Mouse (Mus musculus) cerebellum, adult 2 months (tissue): Measurements from ENCODE around the gene Arhgef3. TPM values are rescaled to one million over a fixed set of nuclear protein-coding genes. Genes with fewer than 3 reads are reported as not detected.

ENCODE experiments used
- DNase-seq, 2 experiments: peaks; one replicate each; pipeline ENCODE4 v3.0.0; 2021
- H3K27ac ChIP-seq: fragments of 200-500 bp; 2 replicates; pipeline ENCODE4 v1.5.1; 2012; ENCODE audit warnings: low read length, control low read depth, inconsistent platforms; ENCODE audit not compliant: insufficient read depth
- H3K27me3 ChIP-seq: fragments of 200-500 bp; 2 replicates; pipeline ENCODE4 v1.6.1; 2012; ENCODE audit warnings: inconsistent platforms, mild to moderate bottlenecking, low read length, moderate library complexity; ENCODE audit not compliant: control insufficient read depth, insufficient read depth
- H3K4me1 ChIP-seq: fragments of 200-500 bp; 2 replicates; pipeline ENCODE4 v1.6.1; 2011; ENCODE audit warnings: low read length; ENCODE audit not compliant: control insufficient read depth, insufficient read depth
- H3K4me3 ChIP-seq: fragments of 200-500 bp; replicated peaks from 2 replicates; pipeline ENCODE3; 2011; ENCODE audit warnings: mild to moderate bottlenecking, low read depth, low read length, control low read depth; ENCODE audit not compliant: insufficient read depth
- CTCF ChIP-seq: fragments of 200-500 bp; IDR thresholded peaks from 2 replicates; pipeline ENCODE4 v1.5.1; 2011; ENCODE audit warnings: low read depth, mild to moderate bottlenecking, control low read depth, low read length, moderate library complexity, borderline replicate concordance; ENCODE audit not compliant: insufficient read depth
- POLR2A ChIP-seq: fragments of 200-500 bp; IDR thresholded peaks from 2 replicates; pipeline ENCODE4 v1.6.1; 2011; ENCODE audit warnings: low read length, control low read depth, borderline replicate concordance; ENCODE audit not compliant: insufficient read depth
- WGBS: fragments of 180-500 bp; shearing (Covaris S2); methylation state at CpG from one replicate; pipeline ENCODE4 v1.1.7; 2018; 5-methylcytosine and 5-hydroxymethylcytosine counted together
- polyA plus RNA-seq: library from polyadenylated mRNA; depleted of rRNA; stranded (reverse); fragments of >200 nt; gene quantifications from 2 replicates; pipeline ENCODE4 v1.2.3, GENCODE M21; 2012

Gene Arhgef3
- polyA plus RNA-seq, 1 experiment: 54.8 TPM

DNA sequence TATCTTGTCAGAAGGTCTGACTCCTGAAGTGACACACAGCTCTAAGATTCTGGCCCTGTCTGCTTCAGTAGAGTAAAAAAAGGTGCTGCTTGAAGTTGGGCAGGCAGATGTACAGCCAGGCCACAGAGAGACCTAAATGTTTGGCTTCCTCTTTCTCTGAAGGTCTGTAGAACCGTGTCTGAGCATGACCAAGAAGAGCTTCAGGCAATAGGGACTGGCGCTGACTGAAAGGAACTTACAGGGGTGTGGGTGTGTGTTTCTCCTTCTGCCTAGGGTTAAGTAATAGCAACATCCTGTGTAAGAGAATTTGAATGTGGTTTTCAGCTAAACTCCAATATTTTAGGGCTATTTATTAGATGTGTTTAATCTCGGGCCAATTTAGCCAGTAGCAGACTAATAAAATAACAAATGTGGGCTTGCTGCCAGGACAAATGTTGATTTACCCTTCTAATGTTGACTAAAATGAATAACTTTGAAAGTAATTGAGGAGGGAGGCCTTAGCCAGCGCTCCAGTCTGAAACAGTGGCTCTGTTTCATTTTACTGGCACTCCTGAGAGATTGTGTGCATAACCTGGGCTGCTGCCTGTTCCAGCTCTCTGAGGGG lies 236.9 kb downstream of the Arhgef3 start:
- TF ChIP-seq CTCF (no peak), POLR2A (no peak)
- Histone ChIP-seq H3K4me3 (no peak overlapping the region), H3K4me1 (peaks cover 23% of the 10 kb centered on the region), H3K27me3 (no peaks in the 10 kb centered on the region), H3K27ac (peak overlapping the region; percentile 60; the same call in 1 of the 2 replicates)
- WGBS: 61% methylated on average over 4 of the region's 4 CpGs
- DNase-seq: no peak

DNA sequence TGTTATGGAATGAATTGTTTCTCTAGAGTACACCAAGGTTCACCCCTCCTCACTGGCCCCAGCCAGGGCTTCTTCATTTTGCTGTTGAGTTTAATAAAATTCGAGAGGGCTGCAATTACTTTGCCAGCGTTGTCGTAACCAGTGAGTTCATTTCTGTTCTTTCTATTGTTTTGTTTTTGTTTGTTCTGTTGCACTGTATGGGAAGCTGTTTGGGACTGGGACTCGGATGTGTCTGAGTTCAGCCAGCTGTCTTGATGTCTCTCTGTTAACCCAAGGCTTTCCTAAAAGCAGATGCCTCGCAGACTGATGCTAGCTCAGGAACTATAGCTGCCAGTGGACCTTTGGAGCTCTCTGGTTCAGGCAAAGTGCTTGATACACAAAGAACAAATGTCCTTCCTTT lies 237.8 kb downstream of the Arhgef3 start:
- 70% methylated on average over 5 of the region's 5 CpGs for WGBS
- TF ChIP-seq CTCF (no peak), POLR2A (no peak)
- Histone ChIP-seq H3K27me3 (no peaks in the 10 kb centered on the region), H3K4me1 (peaks cover 23% of the 10 kb centered on the region), H3K27ac (no peak overlapping the region), H3K4me3 (no peak overlapping the region)
- no peak for DNase-seq

- Histone ChIP-seq H3K4me3 (no peak overlapping the region), H3K27ac (no peak overlapping the region; the same call in 1 of the 2 replicates), H3K27me3 (no peaks in the 10 kb centered on the region), H3K4me1 (peaks cover 20% of the 10 kb centered on the region)
- WGBS: 93% methylated on average over 6 of the region's 6 CpGs
- DNase-seq: no peak
- TF ChIP-seq CTCF (no peak), POLR2A (no peak)
Observed at GRCm38 (mm10) chr14:27355151-27355550, 240.5 kb downstream of the Arhgef3 start.

DNA sequence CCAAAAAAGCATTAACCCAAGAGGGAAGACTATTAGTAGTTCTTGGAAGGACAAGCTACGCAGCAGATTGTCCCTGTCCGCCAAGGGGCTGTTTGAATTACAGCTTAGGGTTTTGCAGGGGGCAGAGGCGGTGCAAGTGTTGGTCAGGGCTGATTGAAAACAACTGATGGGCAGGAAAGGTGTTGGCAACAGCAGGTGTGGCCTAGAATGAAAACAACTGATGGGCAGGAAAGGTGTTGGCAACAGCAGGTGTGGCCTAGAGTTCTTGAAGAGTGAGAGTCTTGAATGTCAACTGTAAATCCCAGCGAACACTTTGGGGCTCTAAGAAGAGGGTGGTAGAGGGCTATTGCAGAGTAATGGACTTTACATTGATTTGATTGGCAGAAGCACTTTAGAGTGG lies 241.2 kb downstream of the Arhgef3 start:
- no peaks in the 10 kb centered on the region for H3K27me3 ChIP-seq
- 85% methylated on average over 4 of the region's 4 CpGs for WGBS
- no peak for DNase-seq
- H3K4me3 ChIP-seq: no peak overlapping the region
- peaks cover 24% of the 10 kb centered on the region for H3K4me1 ChIP-seq
- no peak overlapping the region for H3K27ac ChIP-seq
- TF ChIP-seq POLR2A (no peak), CTCF (no peak)

- TF ChIP-seq CTCF: no peak
- no peak for TF ChIP-seq POLR2A
- no peak for DNase-seq
- H3K27me3 ChIP-seq: no peaks in the 10 kb centered on the region
- no peak overlapping the region for H3K27ac ChIP-seq
- WGBS: 66% methylated on average over 6 of the region's 6 CpGs
- peaks cover 25% of the 10 kb centered on the region for H3K4me1 ChIP-seq
- H3K4me3 ChIP-seq: no peak overlapping the region
Observed at GRCm38 (mm10) chr14:27357139-27357538, 242.4 kb downstream of the Arhgef3 start.

- DNase-seq: no peak
- Histone ChIP-seq H3K27me3 (no peaks in the 10 kb centered on the region), H3K4me1 (peaks cover 28% of the 10 kb centered on the region), H3K4me3 (no peak overlapping the region), H3K27ac (no peak overlapping the region)
- 42% methylated on average over 6 of the region's 6 CpGs for WGBS
- TF ChIP-seq CTCF: no peak
- no peak for TF ChIP-seq POLR2A
Observed at GRCm38 (mm10) chr14:27358202-27358601, 243.5 kb downstream of the Arhgef3 start.

DNA sequence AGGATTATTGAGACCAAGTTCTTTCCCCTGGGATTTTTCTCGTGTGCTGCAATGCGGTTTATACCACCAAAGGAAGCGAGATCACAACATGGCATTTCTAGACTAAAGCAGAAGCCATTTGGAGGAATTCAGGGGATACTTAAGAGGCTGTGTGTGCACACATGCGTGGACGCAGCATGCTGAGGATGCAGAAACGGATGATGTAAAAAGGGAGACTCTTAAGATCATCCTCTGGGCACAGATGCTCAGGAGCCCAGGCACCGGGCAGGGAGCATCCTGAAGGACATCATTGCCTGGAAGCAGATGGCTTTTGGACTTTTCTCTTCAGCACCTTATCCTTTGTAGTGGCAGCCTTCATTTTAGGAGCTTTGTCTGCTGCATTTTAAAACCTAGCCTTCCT lies 246.2 kb downstream of the Arhgef3 start:
- Histone ChIP-seq H3K4me1 (peaks cover 25% of the 10 kb centered on the region), H3K4me3 (peak overlapping the region; percentile 6), H3K27ac (peak overlapping the region; percentile 59), H3K27me3 (no peaks in the 10 kb centered on the region)
- 34% methylated on average over 7 of the region's 7 CpGs for WGBS
- peak in 1 of 2 experiments; percentile 44 for DNase-seq
- TF ChIP-seq POLR2A (no peak), CTCF (no peak)

DNA sequence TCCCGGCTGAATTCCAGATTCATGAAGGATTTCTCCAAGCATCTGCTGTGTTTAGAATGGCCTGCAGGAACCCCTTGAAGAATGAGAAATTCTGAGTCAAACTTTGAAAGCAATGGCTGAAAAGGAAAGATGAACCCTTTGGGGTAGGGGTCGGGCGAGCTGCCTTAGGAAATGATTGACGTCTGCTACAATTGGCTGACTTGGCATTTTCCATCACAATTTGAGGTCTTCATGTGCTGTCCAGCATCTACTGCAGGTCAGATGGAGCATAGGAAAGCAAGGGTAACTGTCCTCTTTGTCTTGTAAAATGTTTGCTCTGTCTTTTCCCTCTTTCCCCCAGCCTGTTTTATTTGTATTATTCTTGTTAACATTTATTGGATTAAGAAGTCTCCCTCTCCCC lies 246.8 kb downstream of the Arhgef3 start:
- no peak for DNase-seq
- WGBS: 55% methylated on average over 4 of the region's 4 CpGs
- no peak for TF ChIP-seq POLR2A
- TF ChIP-seq CTCF: no peak
- H3K27ac ChIP-seq: no peak overlapping the region
- H3K4me1 ChIP-seq: peaks cover 29% of the 10 kb centered on the region
- no peaks in the 10 kb centered on the region for H3K27me3 ChIP-seq
- H3K4me3 ChIP-seq: no peak overlapping the region
